Mouse (Mus musculus) embryonic fibroblast, embryonic 13.5 days (primary cell): Measurements from ENCODE around the gene Pnpla3.

Experiments used
- CTCF ChIP-seq: IDR thresholded peaks from 2 replicates; pipeline ENCODE4 v1.5.1; 2011; ENCODE audit warnings: mild to moderate bottlenecking, control low read depth, low read length, moderate library complexity, borderline replicate concordance; ENCODE audit not compliant: insufficient read depth
- POLR2A ChIP-seq: IDR thresholded peaks from 2 replicates; pipeline ENCODE4 v1.6.1; 2011; ENCODE audit warnings: low read depth, mild to moderate bottlenecking, control low read depth, low read length, moderate library complexity

GRCm38 (mm10) chr15:84232609-84233008 is 65.0 kb downstream of the Pnpla3 start:
- no peak for TF ChIP-seq CTCF
- no peak for TF ChIP-seq POLR2A
